Mouse (Mus musculus): ENCODE measurements around the gene 2210016F16Rik. TPM values are rescaled to one million over a fixed set of nuclear protein-coding genes. Genes with fewer than 3 reads are reported as not detected.

2210016F16Rik gene
- total and polyA plus RNA-seq, 3 experiments: 0.51 to 5.3 TPM; not detected in 1

DNA sequence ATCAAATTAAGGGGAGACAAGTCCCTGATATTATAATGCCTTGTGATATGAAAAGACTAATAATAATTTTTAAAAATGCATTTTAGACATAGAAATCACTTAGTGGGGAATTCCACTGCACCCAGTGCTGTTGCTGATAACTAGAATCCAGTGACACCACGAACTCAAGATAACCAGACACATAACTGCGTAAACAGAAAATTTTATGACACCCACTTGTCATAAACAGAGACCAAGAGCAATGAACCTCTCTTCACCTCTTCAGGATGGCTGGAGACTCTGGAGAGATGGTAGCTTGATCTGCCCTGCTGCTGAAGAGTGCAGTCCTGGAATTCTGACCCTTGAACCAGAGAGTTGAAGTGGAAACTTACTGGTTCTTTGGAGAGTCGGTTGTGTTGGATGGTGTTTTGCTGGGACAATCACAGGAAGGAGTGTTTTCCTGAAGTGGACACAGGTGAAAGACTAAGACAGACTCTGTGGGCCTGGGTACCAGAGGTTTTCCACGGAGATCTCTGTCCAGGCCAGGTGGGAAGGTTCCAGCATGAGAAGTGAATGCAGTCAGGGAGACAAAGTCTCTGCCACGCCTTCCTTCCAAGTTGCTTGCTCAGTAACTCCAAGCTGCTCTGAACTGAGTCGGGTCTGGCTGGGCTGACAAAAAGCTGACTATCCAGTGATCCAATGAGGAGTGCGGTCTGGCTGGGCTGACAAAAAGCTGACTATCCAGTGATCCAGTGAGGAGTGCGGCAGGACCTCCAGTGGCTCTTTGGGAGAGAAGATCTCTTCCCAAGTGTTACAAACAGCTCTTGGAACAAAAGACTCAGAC is 20.5 kb downstream of the 2210016F16Rik start:
- Histone ChIP-seq H3K4me2 (ENCODE audit: insufficient read depth, low read depth, poor library complexity, severe bottlenecking) (no peak overlapping the region), H3K27me3 (replicated peaks) (no peaks in the 10 kb centered on the region), H3K36me3 (replicated peaks in 1 of 2; ENCODE audit: control insufficient read depth in 1 of 2, insufficient read depth in 1 of 2, low read length in 1 of 2) (no peaks in the 10 kb centered on the region), H3K9ac (ENCODE audit: insufficient read depth, low read depth) (no peak overlapping the region), H3K9me3 (replicated peaks; ENCODE audit: low read length) (peaks cover 9% of the 10 kb centered on the region), H3K27ac (ENCODE audit: insufficient read depth, low read depth) (no peak overlapping the region), H3K4me1 (ENCODE audit: control insufficient read depth in 1 of 2, insufficient read depth in 2 of 2) (no peaks in the 10 kb centered on the region), H3K79me2 (replicated peaks; ENCODE audit: control insufficient read depth, extremely low read depth, insufficient read depth, poor library complexity, severe bottlenecking) (no peaks in the 10 kb centered on the region), H3K4me3 (replicated peaks in 1 of 3; ENCODE audit: low read depth in 2 of 3, low read length in 2 of 3, poor library complexity in 1 of 3) (no peak overlapping the region)
- in situ Hi-C loops (cut with MboI; ENCODE audit: low pct_ligation_motif_present, low pct_unique_long_range_greater_than_20kb, low sequenced_read_pairs): no loop called here
- dilution Hi-C loops (cut with MboI; ENCODE audit: extremely low pct_ligation_motif_present, extremely low pct_unique_long_range_greater_than_20kb, low sequenced_read_pairs): no loop called here
- DNase-seq (ENCODE audit: extremely low read depth): no peak
- TF ChIP-seq E2F4 (IDR thresholded peaks at IDR 0.05; ENCODE audit: insufficient replicate concordance, low read depth, low read length) (no peak), USF2 (conservative IDR thresholded peaks at IDR 0.05; ENCODE audit: low read depth, low read length) (no peak)

GRCm38 (mm10) chr13:58359304-58359653 is 25.7 kb downstream of the 2210016F16Rik start:
- Histone ChIP-seq H3K4me1 (ENCODE audit: control insufficient read depth in 1 of 2, insufficient read depth in 2 of 2) (no peaks in the 10 kb centered on the region), H3K9ac (ENCODE audit: insufficient read depth, low read depth) (no peak overlapping the region), H3K27ac (ENCODE audit: insufficient read depth, low read depth) (no peak overlapping the region), H3K4me3 (replicated peaks in 1 of 3; ENCODE audit: low read depth in 2 of 3, low read length in 2 of 3, poor library complexity in 1 of 3) (no peak overlapping the region), H3K4me2 (ENCODE audit: insufficient read depth, low read depth, poor library complexity, severe bottlenecking) (no peak overlapping the region), H3K9me3 (replicated peaks; ENCODE audit: low read length) (peaks cover 11% of the 10 kb centered on the region), H3K27me3 (replicated peaks) (no peaks in the 10 kb centered on the region), H3K79me2 (replicated peaks; ENCODE audit: control insufficient read depth, extremely low read depth, insufficient read depth, poor library complexity, severe bottlenecking) (no peaks in the 10 kb centered on the region), H3K36me3 (replicated peaks in 1 of 2; ENCODE audit: control insufficient read depth in 1 of 2, insufficient read depth in 1 of 2, low read length in 1 of 2) (no peaks in the 10 kb centered on the region)
- DNase-seq (ENCODE audit: extremely low read depth): no peak
- TF ChIP-seq IRF4 (IDR thresholded peaks at IDR 0.05; ENCODE audit: low read depth, low read length) (no peak), HCFC1 (IDR thresholded peaks at IDR 0.05; ENCODE audit: low read depth, low read length) (no peak), GABPA (IDR thresholded peaks at IDR 0.05; ENCODE audit: insufficient replicate concordance, low read depth, low read length) (no peak), TBP (conservative IDR thresholded peaks at IDR 0.05; ENCODE audit: low read depth, low read length) (no peak), RAD21 (IDR thresholded peaks at IDR 0.05; ENCODE audit: low read depth, low read length) (no peak), CHD1 (IDR thresholded peaks at IDR 0.05; ENCODE audit: low read depth, low read length) (no peak), BHLHE40 (IDR thresholded peaks at IDR 0.05; ENCODE audit: low read depth, low read length) (no peak), ELF1 (IDR thresholded peaks at IDR 0.05; ENCODE audit: low read depth, low read length) (no peak), ZNF384 (IDR thresholded peaks at IDR 0.05; ENCODE audit: low read depth, low read length) (no peak), SIN3A (IDR thresholded peaks at IDR 0.05; ENCODE audit: low read length) (no peak)
- in situ Hi-C loops (cut with MboI; ENCODE audit: low pct_ligation_motif_present, low pct_unique_long_range_greater_than_20kb, low sequenced_read_pairs) (no loop called here), dilution Hi-C loops (cut with MboI; ENCODE audit: extremely low pct_ligation_motif_present, extremely low pct_unique_long_range_greater_than_20kb, low sequenced_read_pairs) (no loop called here)
